Mouse (Mus musculus) forelimb bud, embryonic 11.5 days (tissue): ENCODE results near the gene Olfr463.
"Not testable (repeated sequence)": the region's sequence is repeated elsewhere in the genome, so short reads cannot be mapped to it uniquely, and the experiment has no call there.

Experiments
- DNase-seq: peaks from one replicate; pipeline ENCODE4 v3.0.0-alpha.2; 2012; ENCODE audit warnings: low read depth, low spot score

Olfr463 gene

GRCm38 (mm10) chr11:87897287-87897686, at the start of gene Olfr463:
Olfr463 (minus strand) TSS chr11:87897387.
- no peak for DNase-seq

- no peak for DNase-seq
Measured at GRCm38 (mm10) chr11:87935467-87935866, 38.3 kb upstream of the Olfr463 start.

- no peak for DNase-seq
Measured at GRCm38 (mm10) chr11:87933731-87934130, 36.5 kb upstream of the Olfr463 start.

GRCm38 (mm10) chr11:87930348-87930747, 33.2 kb upstream of the Olfr463 start:
- no peak for DNase-seq

GRCm38 (mm10) chr11:87920966-87921365, 23.8 kb upstream of the Olfr463 start, which contains the start of gene Olfr464:
Olfr464 (minus strand) TSS chr11:87920967.
- peak; percentile 77 for DNase-seq

- DNase-seq = no peak
Measured at GRCm38 (mm10) chr11:87920301-87920700, 23.1 kb upstream of the Olfr463 start.

- DNase-seq = no peak
Measured at GRCm38 (mm10) chr11:87916005-87916404, 18.8 kb upstream of the Olfr463 start.

- DNase-seq = no peak
Measured at GRCm38 (mm10) chr11:87904331-87904730, 7.1 kb upstream of the Olfr463 start.

- no peak for DNase-seq
Measured at GRCm38 (mm10) chr11:87892168-87892567, 5.0 kb downstream of the Olfr463 start, which contains the start of gene Olfr462. Olfr462 (minus strand) TSS chr11:87892268.

- DNase-seq = no peak
Measured at GRCm38 (mm10) chr11:87884856-87885255, 12.3 kb downstream of the Olfr463 start.

- DNase-seq = peak; percentile 31
Measured at GRCm38 (mm10) chr11:87883493-87883892, 13.7 kb downstream of the Olfr463 start.

- no peak for DNase-seq
Measured at GRCm38 (mm10) chr11:87881714-87882113, 15.5 kb downstream of the Olfr463 start.

GRCm38 (mm10) chr11:87879826-87880225, 17.4 kb downstream of the Olfr463 start:
- DNase-seq = no peak

GRCm38 (mm10) chr11:87875436-87875835, 21.8 kb downstream of the Olfr463 start, which contains the start of gene Epx:
Epx (minus strand) TSS chr11:87875536.
- no peak for DNase-seq

GRCm38 (mm10) chr11:87871766-87872165, 25.4 kb downstream of the Olfr463 start:
- DNase-seq = no peak

GRCm38 (mm10) chr11:87870096-87870495, 27.1 kb downstream of the Olfr463 start:
- DNase-seq = no peak

- not testable (repeated sequence) for DNase-seq
Measured at GRCm38 (mm10) chr11:87866891-87867290, 30.3 kb downstream of the Olfr463 start.

- no peak for DNase-seq
Measured at GRCm38 (mm10) chr11:87862805-87863204, 34.4 kb downstream of the Olfr463 start.

GRCm38 (mm10) chr11:87860426-87860825, 36.8 kb downstream of the Olfr463 start:
- DNase-seq = no peak

GRCm38 (mm10) chr11:87859273-87859672, 37.9 kb downstream of the Olfr463 start:
- DNase-seq = no peak

- no peak for DNase-seq
Measured at GRCm38 (mm10) chr11:87854550-87854949, 42.6 kb downstream of the Olfr463 start.

GRCm38 (mm10) chr11:87853597-87853954, 43.6 kb downstream of the Olfr463 start:
- DNase-seq = no peak

- DNase-seq = peak; percentile 93
Measured at GRCm38 (mm10) chr11:87852690-87853596, 44.2 kb downstream of the Olfr463 start, which contains the start of gene Mks1. Mks1 (plus strand) TSS chr11:87853215.
